Mouse (Mus musculus) inflammation-experienced regulatory T-cells, adult 6 months (primary cell): ENCODE measurements around the gene Osbpl11. TPM values are rescaled to one million over a fixed set of nuclear protein-coding genes. Genes with fewer than 3 reads are reported as not detected.
A peak's percentile ranks its signal among the peaks of the same experiment; 100 is the strongest.
"Not testable (repeated sequence)": the region's sequence is repeated elsewhere in the genome, so short reads cannot be mapped to it uniquely, and the experiment has no call there.

Experiments used
- ATAC-seq: one replicate; pipeline ENCODE4 v1.8.0; 2017
- polyA plus RNA-seq, 3 experiments: library from polyadenylated mRNA; unstranded; fragments of 100-300 nt; shearing (Covaris generic); gene quantifications; one replicate each; pipeline ENCODE4 v1.2.1; 2017

Gene Osbpl11
- polyA plus RNA-seq, 3 experiments from 2014 or later, result 5.7 to 8.9 (median 7.8) TPM

- no peak for ATAC-seq
These were observed 6.4 kb upstream of the Osbpl11 start for GRCm38 (mm10) chr16:33178278-33179074.

- ATAC-seq, result peak; percentile 50
These were observed 5.6 kb upstream of the Osbpl11 start for GRCm38 (mm10) chr16:33179222-33179621.

- ATAC-seq, result no peak
These were observed 5.0 kb upstream of the Osbpl11 start for GRCm38 (mm10) chr16:33179911-33180310.

- ATAC-seq, result no peak
These were observed 4.1 kb upstream of the Osbpl11 start for GRCm38 (mm10) chr16:33180793-33181192.

- peak; percentile 52 for ATAC-seq
These were observed 583 bp downstream of the Osbpl11 start for GRCm38 (mm10) chr16:33185261-33186046.

GRCm38 (mm10) chr16:33186134-33186533 is 1.3 kb downstream of the Osbpl11 start:
- no peak for ATAC-seq

GRCm38 (mm10) chr16:33188076-33188475 is 3.2 kb downstream of the Osbpl11 start:
- no peak for ATAC-seq

GRCm38 (mm10) chr16:33191671-33192091 is 6.8 kb downstream of the Osbpl11 start:
- no peak for ATAC-seq

- ATAC-seq, result no peak
These were observed 7.4 kb downstream of the Osbpl11 start for GRCm38 (mm10) chr16:33192280-33192679.

GRCm38 (mm10) chr16:33193649-33194048 is 8.8 kb downstream of the Osbpl11 start:
- ATAC-seq, result peak; percentile 65

GRCm38 (mm10) chr16:33195686-33196313 is 10.9 kb downstream of the Osbpl11 start:
- ATAC-seq, result peak; percentile 58

- ATAC-seq, result no peak
These were observed 11.7 kb downstream of the Osbpl11 start for GRCm38 (mm10) chr16:33196578-33196977.

- ATAC-seq, result no peak
These were observed 15.7 kb downstream of the Osbpl11 start for GRCm38 (mm10) chr16:33200589-33200988.

- no peak for ATAC-seq
These were observed 25.9 kb downstream of the Osbpl11 start for GRCm38 (mm10) chr16:33210812-33211211.

- ATAC-seq, result no peak
These were observed 31.6 kb downstream of the Osbpl11 start for GRCm38 (mm10) chr16:33216313-33217003.

- not testable (repeated sequence) for ATAC-seq
These were observed 32.7 kb downstream of the Osbpl11 start for GRCm38 (mm10) chr16:33217553-33218085.

- ATAC-seq, result no peak
These were observed 37.6 kb downstream of the Osbpl11 start for GRCm38 (mm10) chr16:33222482-33222881.

- ATAC-seq, result no peak
These were observed 39.5 kb downstream of the Osbpl11 start for GRCm38 (mm10) chr16:33224381-33224780.

- ATAC-seq, result no peak
These were observed 49.3 kb downstream of the Osbpl11 start for GRCm38 (mm10) chr16:33234128-33234527.

- ATAC-seq, result no peak
These were observed 51.3 kb downstream of the Osbpl11 start for GRCm38 (mm10) chr16:33236151-33236550.

GRCm38 (mm10) chr16:33239305-33239704 is 54.4 kb downstream of the Osbpl11 start:
- ATAC-seq, result no peak

GRCm38 (mm10) chr16:33242046-33242445 is 57.2 kb downstream of the Osbpl11 start:
- no peak for ATAC-seq
